Mouse (Mus musculus): ENCODE measurements around the gene Glg1. TPM values are rescaled to one million over a fixed set of nuclear protein-coding genes. Genes with fewer than 3 reads are reported as not detected.
A peak's percentile ranks its signal among the peaks of the same experiment; 100 is the strongest.
"Not testable (repeated sequence)": the region's sequence is repeated elsewhere in the genome, so short reads cannot be mapped to it uniquely, and the experiment has no call there.

Glg1 gene
- polyA plus RNA-seq, 1 experiment = 57.5 TPM

DNA sequence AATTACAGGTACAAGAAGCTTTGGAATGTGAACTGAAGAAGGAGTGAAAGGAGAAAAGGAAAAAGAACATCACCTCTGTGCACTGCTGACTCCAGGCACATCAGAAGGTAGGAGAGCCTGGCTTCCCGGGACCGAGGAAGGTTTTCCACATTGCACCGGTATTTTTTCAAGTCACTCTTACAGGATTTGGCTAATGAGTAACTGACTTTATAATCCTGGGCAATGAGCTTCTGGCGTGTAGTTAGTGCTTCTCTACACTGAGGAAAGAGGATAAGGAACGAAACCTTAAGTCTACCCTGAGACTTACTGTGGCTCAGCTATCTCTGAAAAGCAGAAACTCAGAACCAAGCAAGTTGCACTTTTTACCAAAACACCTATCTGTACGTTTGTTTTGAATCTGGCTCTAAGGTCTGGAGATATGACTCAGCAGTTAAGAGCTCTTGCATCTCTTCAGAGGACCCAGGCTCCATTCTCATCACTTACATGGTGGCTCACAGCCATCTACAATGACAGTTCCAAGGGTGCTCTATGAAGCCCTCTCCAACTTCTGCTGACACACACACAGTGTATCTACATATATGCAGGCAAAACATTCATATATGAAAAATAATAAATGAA, 70.3 kb downstream of the Glg1 start:
- H3K4me1 ChIP-seq (ENCODE audit: control insufficient read depth, insufficient read depth, low read length) = peaks cover 3% of the 10 kb centered on the region
- H3K4me3 ChIP-seq (ENCODE audit: insufficient read depth, low read depth, low read length) = no peak overlapping the region
- no peak for TF ChIP-seq POLR2A (IDR thresholded peaks at IDR 0.05; ENCODE audit: insufficient read depth, low read depth, low read length)
- no peak for TF ChIP-seq CTCF (IDR thresholded peaks at IDR 0.05; ENCODE audit: insufficient read depth, low read depth, low read length)
- H3K27ac ChIP-seq (ENCODE audit: insufficient read depth, low read depth, low read length) = no peak overlapping the region
- 90% methylated on average over 6 of the region's 6 CpGs for WGBS

DNA sequence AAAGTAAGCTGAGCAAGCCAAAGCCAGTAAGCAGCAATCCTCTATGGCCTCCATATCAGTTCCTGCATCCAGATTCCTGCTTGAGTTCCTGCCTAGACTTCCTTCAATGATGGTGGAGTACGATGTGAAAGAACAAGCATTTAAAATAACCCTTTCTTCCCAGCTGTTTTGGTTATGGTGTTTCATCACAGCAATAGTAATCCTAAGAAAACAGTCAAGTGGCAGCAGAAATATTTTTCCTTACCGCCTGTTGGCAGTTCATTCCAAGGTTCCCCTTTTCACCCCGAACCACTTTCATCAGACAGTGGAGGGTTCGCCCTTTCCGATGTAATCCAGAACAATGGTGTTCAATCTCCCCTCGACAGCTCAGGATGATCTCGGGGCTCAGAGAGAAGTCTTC, 71.5 kb downstream of the Glg1 start:
- peaks cover 3% of the 10 kb centered on the region for H3K4me1 ChIP-seq (ENCODE audit: control insufficient read depth, insufficient read depth, low read length)
- WGBS = 92% methylated on average over 7 of the region's 7 CpGs

DNA sequence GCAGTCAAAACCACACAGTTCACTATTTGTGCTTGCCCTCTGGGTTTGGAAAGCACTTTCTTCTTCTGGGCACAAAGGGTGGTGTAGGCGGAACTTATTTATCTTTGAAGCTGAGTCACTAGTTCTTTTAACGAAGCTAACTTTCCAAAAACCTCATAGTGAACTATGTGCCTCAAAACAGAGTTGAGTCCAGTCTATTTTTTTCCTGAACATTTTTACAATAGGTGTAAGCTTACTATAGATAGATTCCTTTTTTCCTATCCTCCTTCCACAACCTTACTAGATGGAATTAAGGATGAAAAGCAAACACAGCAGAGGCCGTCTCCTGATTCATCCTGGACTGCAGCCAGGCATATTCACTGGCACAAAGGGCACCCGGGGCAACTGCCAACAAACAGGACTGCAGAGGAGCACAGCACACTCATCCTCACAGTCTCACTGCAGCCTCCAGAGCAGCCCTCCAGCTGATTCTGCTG, 73.5 kb downstream of the Glg1 start:
- Histone ChIP-seq H3K4me1 (ENCODE audit: control insufficient read depth, insufficient read depth, low read length) (peaks cover 3% of the 10 kb centered on the region), H3K4me3 (ENCODE audit: insufficient read depth, low read depth, low read length) (no peak overlapping the region), H3K27ac (ENCODE audit: insufficient read depth, low read depth, low read length) (peak overlapping the region; percentile 49)
- TF ChIP-seq CTCF (IDR thresholded peaks at IDR 0.05; ENCODE audit: insufficient read depth, low read depth, low read length) = no peak
- TF ChIP-seq POLR2A (IDR thresholded peaks at IDR 0.05; ENCODE audit: insufficient read depth, low read depth, low read length) = no peak
- WGBS = 11% methylated on average over 4 of the region's 4 CpGs

More for the DNA sequence above, 71.5 kb downstream of the Glg1 start:
- TF ChIP-seq CTCF (IDR thresholded peaks at IDR 0.05; ENCODE audit: insufficient read depth, low read depth, low read length) (no peak), POLR2A (IDR thresholded peaks at IDR 0.05; ENCODE audit: insufficient read depth, low read depth, low read length) (no peak)
- no peak overlapping the region for H3K27ac ChIP-seq (ENCODE audit: insufficient read depth, low read depth, low read length)
- no peak overlapping the region for H3K4me3 ChIP-seq (ENCODE audit: insufficient read depth, low read depth, low read length)

DNA sequence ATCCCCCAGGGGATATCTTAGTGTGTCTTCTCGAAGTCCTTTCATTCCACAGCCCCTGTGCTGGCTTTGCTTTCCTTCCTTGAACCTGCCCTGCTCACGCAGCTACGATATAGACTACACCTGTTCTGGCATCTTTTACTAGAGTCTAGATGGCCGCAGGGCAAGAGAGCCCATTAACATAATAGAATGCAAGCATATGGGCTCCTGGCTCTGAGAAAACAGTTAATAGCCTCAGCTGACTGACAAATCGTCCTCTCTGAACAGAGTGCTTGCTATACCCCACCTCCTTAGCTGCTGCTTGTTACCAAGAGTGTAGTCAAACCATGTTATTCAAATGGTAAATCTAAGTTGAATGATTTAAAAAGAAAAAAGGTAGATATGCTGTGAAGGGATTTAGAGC, 87.4 kb downstream of the Glg1 start:
- no peak overlapping the region for H3K4me3 ChIP-seq (ENCODE audit: insufficient read depth, low read depth, low read length)
- no peak overlapping the region for H3K27ac ChIP-seq (ENCODE audit: insufficient read depth, low read depth, low read length)
- peaks cover 5% of the 10 kb centered on the region; the same call in 1 of the 2 replicates for H3K4me1 ChIP-seq (ENCODE audit: control insufficient read depth, insufficient read depth, low read length)
- TF ChIP-seq POLR2A (IDR thresholded peaks at IDR 0.05; ENCODE audit: insufficient read depth, low read depth, low read length) = no peak
- WGBS = 57% methylated on average over 5 of the region's 5 CpGs

DNA sequence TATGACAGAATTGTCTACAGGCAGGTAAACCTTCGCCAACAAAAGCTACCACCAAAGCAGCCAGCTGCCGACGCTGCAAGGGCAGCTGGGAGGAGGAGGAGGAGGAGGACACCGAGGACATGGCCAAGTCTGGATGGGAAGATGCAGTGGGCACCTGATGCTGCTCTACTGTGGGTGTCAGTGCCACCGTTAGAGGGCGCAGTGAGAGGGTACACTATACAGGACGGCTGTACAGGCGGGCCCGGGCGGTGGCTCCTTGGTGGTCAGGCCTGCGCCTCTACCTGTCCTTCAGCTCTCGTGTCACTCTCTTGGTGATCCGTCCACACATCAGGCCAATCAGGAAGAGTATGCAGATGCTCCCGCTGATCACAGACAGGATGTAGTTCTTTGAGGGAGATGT, 101.4 kb downstream of the Glg1 start:
- Histone ChIP-seq H3K4me3 (ENCODE audit: insufficient read depth, low read depth, low read length) (no peak overlapping the region), H3K4me1 (ENCODE audit: control insufficient read depth, insufficient read depth, low read length) (no peaks in the 10 kb centered on the region; the same call in 1 of the 2 replicates), H3K27ac (ENCODE audit: insufficient read depth, low read depth, low read length) (no peak overlapping the region)
- 38% methylated on average over 14 of the region's 14 CpGs for WGBS
- peak; percentile 54; the same call in 1 of the 2 replicates for TF ChIP-seq CTCF (IDR thresholded peaks at IDR 0.05; ENCODE audit: insufficient read depth, low read depth, low read length)
- TF ChIP-seq POLR2A (IDR thresholded peaks at IDR 0.05; ENCODE audit: insufficient read depth, low read depth, low read length) = no peak

DNA sequence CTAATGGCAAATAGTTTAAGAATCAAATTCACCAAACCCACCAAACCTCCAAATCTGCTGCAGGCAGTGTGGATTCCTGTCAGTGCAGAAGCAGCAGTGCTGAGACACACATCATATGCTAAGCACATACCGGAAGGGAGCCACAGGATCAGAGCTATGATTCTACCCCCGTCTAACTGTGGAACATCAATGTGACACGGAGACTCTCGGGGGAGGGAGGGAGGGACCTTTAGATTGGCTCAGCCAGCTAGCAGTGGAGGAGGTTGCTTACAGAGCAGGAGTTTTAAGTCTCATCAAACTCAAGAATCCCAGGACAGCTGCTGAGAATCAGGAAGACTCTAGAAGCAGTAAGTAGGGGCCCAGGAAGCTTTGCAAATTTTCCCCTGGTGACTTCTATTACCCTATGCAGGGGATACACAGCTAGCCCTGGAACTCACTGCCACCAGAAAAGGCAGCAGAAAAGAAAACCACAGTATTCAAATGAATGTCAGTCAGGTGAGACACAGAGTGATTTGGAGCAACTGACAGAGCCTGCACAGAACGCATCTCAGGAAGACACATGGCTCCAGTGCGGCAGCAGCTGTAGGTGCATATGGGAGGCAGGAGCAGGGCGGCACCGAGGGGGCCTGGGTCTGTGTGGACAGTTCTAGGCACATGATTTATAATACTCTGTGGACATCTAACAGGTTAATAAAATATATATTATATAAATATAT, 103.1 kb downstream of the Glg1 start:
- 80% methylated on average over 8 of the region's 8 CpGs for WGBS
- H3K4me1 ChIP-seq (ENCODE audit: control insufficient read depth, insufficient read depth, low read length) = no peaks in the 10 kb centered on the region; the same call in 1 of the 2 replicates
- TF ChIP-seq POLR2A (IDR thresholded peaks at IDR 0.05; ENCODE audit: insufficient read depth, low read depth, low read length) (no peak), CTCF (IDR thresholded peaks at IDR 0.05; ENCODE audit: insufficient read depth, low read depth, low read length) (no peak)
- no peak overlapping the region for H3K4me3 ChIP-seq (ENCODE audit: insufficient read depth, low read depth, low read length)
- H3K27ac ChIP-seq (ENCODE audit: insufficient read depth, low read depth, low read length) = no peak overlapping the region

DNA sequence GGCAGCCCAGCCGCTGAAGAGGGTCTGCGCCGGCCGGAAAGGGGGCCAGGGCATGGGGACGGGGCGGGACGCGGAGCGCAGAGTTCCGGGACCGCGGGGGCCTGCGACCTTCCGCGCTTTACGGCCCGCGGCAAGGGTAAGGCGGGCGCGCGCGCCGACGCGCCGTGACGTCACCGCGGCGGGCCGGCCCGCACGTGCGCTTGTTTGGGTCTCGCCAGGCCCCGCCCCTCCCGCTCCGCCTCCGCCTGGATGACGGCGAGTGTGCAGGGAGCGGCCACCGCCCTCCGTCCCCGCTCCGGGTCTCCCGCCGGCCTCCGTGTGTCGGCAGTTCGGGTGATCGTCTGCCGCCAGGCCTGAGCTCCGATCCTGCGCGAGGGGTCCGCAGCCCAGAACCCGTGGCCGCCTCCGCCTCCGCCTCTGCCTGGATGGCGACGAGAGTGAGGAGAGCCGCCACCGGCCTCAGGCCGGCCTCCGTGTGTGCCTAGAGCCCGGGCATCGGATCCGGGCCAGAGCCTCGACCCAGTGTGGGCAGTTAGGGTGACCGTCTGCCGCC, 113.5 kb downstream of the Glg1 start:
- not testable (repeated sequence) for H3K4me1 ChIP-seq (ENCODE audit: control insufficient read depth, insufficient read depth, low read length)
- WGBS = under 1% methylated on average over 74 of the region's 74 CpGs
- H3K4me3 ChIP-seq (ENCODE audit: insufficient read depth, low read depth, low read length) = peak overlapping the region; percentile 68
- TF ChIP-seq POLR2A (IDR thresholded peaks at IDR 0.05; ENCODE audit: insufficient read depth, low read depth, low read length) = peak; percentile 46; the same call in 1 of the 2 replicates
- H3K27ac ChIP-seq (ENCODE audit: insufficient read depth, low read depth, low read length) = peak overlapping the region; percentile 73

DNA sequence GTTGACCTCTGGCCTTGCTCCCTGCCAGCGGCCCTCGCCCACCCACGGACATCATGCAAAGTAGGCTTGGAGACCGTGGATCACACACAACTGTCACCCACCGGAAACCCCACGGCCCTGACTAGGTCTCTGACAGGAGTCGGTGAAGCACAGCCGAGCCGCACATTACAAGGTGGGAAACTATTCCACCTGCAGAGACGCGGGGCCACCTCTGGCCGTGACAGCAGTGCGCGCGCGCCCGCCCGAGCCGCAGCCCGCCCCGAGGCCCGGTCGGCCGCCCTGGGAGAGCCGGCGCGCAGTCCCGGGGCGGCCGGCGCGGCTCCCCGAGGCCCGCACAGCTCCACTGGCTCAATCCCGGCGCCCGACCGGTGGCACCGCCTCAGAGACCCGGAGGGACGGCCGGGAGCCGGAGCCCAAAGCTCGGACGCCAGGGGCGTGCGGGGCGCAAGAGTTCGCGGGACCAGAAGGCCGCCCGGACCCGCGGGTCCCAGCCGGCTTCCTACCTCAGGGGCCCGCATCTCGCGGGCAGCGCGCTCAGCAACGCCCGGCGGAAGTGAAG, 114.0 kb downstream of the Glg1 start:
- H3K4me1 ChIP-seq (ENCODE audit: control insufficient read depth, insufficient read depth, low read length); H3K27ac ChIP-seq (ENCODE audit: insufficient read depth, low read depth, low read length): not testable (repeated sequence)
- under 1% methylated on average over 60 of the region's 63 CpGs for WGBS
- H3K4me3 ChIP-seq (ENCODE audit: insufficient read depth, low read depth, low read length) = peak overlapping the region; percentile 68

DNA sequence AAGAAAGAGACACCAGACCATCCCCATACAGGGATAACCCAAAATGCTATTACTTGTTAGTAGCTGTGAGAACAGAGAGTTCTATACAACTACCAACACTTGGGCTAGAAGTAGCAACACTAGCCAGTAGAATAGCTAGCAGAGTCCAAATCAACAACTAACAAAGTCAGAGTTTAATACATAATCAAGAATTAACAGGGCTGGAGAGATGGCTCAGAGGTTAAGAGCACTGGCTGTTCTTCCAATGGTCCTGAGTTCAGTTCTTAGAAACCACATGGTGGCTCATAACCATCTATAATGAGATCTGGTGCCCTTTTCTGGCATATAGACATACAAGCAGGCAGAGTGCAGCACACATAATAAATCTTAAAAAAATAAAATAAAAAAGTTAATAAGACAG, 116.5 kb downstream of the Glg1 start:
- Histone ChIP-seq H3K4me1 (ENCODE audit: control insufficient read depth, insufficient read depth, low read length) (peaks cover 10% of the 10 kb centered on the region), H3K27ac (ENCODE audit: insufficient read depth, low read depth, low read length) (no peak overlapping the region), H3K4me3 (ENCODE audit: insufficient read depth, low read depth, low read length) (no peak overlapping the region)
- TF ChIP-seq CTCF (IDR thresholded peaks at IDR 0.05; ENCODE audit: insufficient read depth, low read depth, low read length) (no peak), POLR2A (IDR thresholded peaks at IDR 0.05; ENCODE audit: insufficient read depth, low read depth, low read length) (no peak)
